Mouse (Mus musculus) limb, embryonic 10.5 days (tissue): Measurements from ENCODE around the gene Uty. TPM values are rescaled to one million over a fixed set of nuclear protein-coding genes. Genes with fewer than 3 reads are reported as not detected.

Experiments used
- polyA plus RNA-seq: library from polyadenylated mRNA; unstranded; fragments of >200 nt; fragmentation: Nextera tagmentation; extraction: Ambion mirVana; gene quantifications from 2 replicates; pipeline ENCODE4 v1.2.1, GENCODE M21; 2016

Gene Uty
- polyA plus RNA-seq, 1 experiment from 2014 or later: 16.4 TPM

Other genes with a start within 250 kb of the Uty start
- gene Eif2s3y, start 235.2 kb downstream of the Uty start, polyA plus RNA-seq: 26.6 and 28.1 TPM in 2 replicates
- gene Ddx3y, start 40.9 kb upstream of the Uty start, polyA plus RNA-seq: 20.3 and 24.5 TPM in 2 replicates
- gene Usp9y, start 214.0 kb upstream of the Uty start, polyA plus RNA-seq: not detected in 2 replicates